Mouse (Mus musculus) monocyte, adult 5-6 weeks (primary cell): ENCODE data around the gene Cntnap1. TPM values are rescaled to one million over a fixed set of nuclear protein-coding genes. Genes with fewer than 3 reads are reported as not detected.
A peak's percentile ranks its signal among the peaks of the same experiment; 100 is the strongest.

Experiments used
- ATAC-seq: fragments of 153-309, 156-312 bp; replicated peaks from 2 replicates; pipeline ENCODE4 v1.8.0; 2017; ENCODE audit warnings: mild to moderate bottlenecking; ENCODE audit not compliant: low TSS enrichment, insufficient number of reproducible peaks, severe bottlenecking, poor library complexity, low FRiP score
- total RNA-seq: library from RNA; stranded (forward); fragments of 200-1000, 200-491, 200-594 nt; gene quantifications from 3 replicates; pipeline ENCODE4 v1.2.3, GENCODE M21; 2017

Cntnap1 gene
- total RNA-seq, 1 experiment from 2014 or later: 0.95 TPM

GRCm38 (mm10) chr11:101178061-101179058 is 8.0 kb downstream of the Cntnap1 start:
- ATAC-seq: no peak

- ATAC-seq: no peak
These were observed 9.0 kb downstream of the Cntnap1 start for GRCm38 (mm10) chr11:101179306-101179705.

- no peak for ATAC-seq
These were observed 9.9 kb downstream of the Cntnap1 start for GRCm38 (mm10) chr11:101180261-101180660.

GRCm38 (mm10) chr11:101180846-101181740 is 10.8 kb downstream of the Cntnap1 start:
- ATAC-seq: peak; percentile 38; the same call in 1 of the 2 replicates

- ATAC-seq: no peak
These were observed 11.6 kb downstream of the Cntnap1 start for GRCm38 (mm10) chr11:101181961-101182360.

GRCm38 (mm10) chr11:101182771-101183517 is 12.6 kb downstream of the Cntnap1 start:
- ATAC-seq: no peak

GRCm38 (mm10) chr11:101184984-101185383 is 14.7 kb downstream of the Cntnap1 start:
- no peak for ATAC-seq

- no peak for ATAC-seq
These were observed 15.1 kb downstream of the Cntnap1 start for GRCm38 (mm10) chr11:101185441-101185840.

- no peak for ATAC-seq
These were observed 16.4 kb downstream of the Cntnap1 start for GRCm38 (mm10) chr11:101186526-101187247.

- ATAC-seq: no peak
These were observed 17.2 kb downstream of the Cntnap1 start for GRCm38 (mm10) chr11:101187541-101187940.

GRCm38 (mm10) chr11:101188166-101188805 is 18.0 kb downstream of the Cntnap1 start:
- no peak for ATAC-seq

GRCm38 (mm10) chr11:101189495-101190180 is 19.3 kb downstream of the Cntnap1 start:
- ATAC-seq: no peak

- ATAC-seq: no peak
These were observed 20.0 kb downstream of the Cntnap1 start for GRCm38 (mm10) chr11:101190181-101190912.

- ATAC-seq: no peak
These were observed 20.9 kb downstream of the Cntnap1 start for GRCm38 (mm10) chr11:101190913-101191907.

- no peak for ATAC-seq
These were observed 21.7 kb downstream of the Cntnap1 start for GRCm38 (mm10) chr11:101191919-101192470.
